Mouse (Mus musculus) spleen, adult 2 months (tissue): Measurements from ENCODE around the gene Ngrn.

Experiments
- CTCF ChIP-seq: fragments of 200-500 bp; IDR thresholded peaks from 2 replicates; pipeline ENCODE4 v1.5.1; 2011; ENCODE audit warnings: mild to moderate bottlenecking, inconsistent platforms; ENCODE audit not compliant: insufficient read depth, insufficient read length, insufficient replicate concordance; ENCODE audit errors: extremely low read depth
- POLR2A ChIP-seq: fragments of 200-500 bp; IDR thresholded peaks from 2 replicates; pipeline ENCODE4 v1.6.1; 2011; ENCODE audit warnings: low read depth, low read length, inconsistent platforms

GRCm38 (mm10) chr7:80218666-80219065, 42.3 kb upstream of the Ngrn start:
- no peak for TF ChIP-seq POLR2A
- no peak for TF ChIP-seq CTCF
